Mouse (Mus musculus) heart, postnatal 0 days (tissue): Measurements from ENCODE around the gene Gpr153.

Source experiments
- CTCF ChIP-seq: IDR thresholded peaks from 2 replicates; pipeline ENCODE4 v1.5.1; 2016; ENCODE audit warnings: antibody characterized with exemption, control low read depth, low read depth
- EP300 ChIP-seq: IDR thresholded peaks from 2 replicates; pipeline ENCODE4 v1.6.1; 2016; ENCODE audit warnings: antibody characterized with exemption, low read depth

- TF ChIP-seq CTCF (no peak), EP300 (no peak)
Observed at GRCm38 (mm10) chr4:152290991-152291390, 17.0 kb downstream of the Gpr153 start.
